8 mouse cellular contexts compared by ENCODE assay signal in genomic region chr3:145575743-145576481, GRCm38 (mm10). TPM values are rescaled to one million over a fixed set of nuclear protein-coding genes. Genes with fewer than 3 reads are reported as not detected.
DNase-seq lines count a peak whose midpoint lies in the region; ATAC-seq and TF ChIP-seq lines count a peak whose summit lies in the region.

TSS of gene Znhit6 (plus strand) at chr3:145576205.

- H3K9ac ChIP-seq in heart, embryonic 12.5 days, result peak within 1 kb of the TSS; percentile 80
- H3K9ac ChIP-seq in kidney, postnatal 0 days (ENCODE audit: low read depth, low read length), result peak within 1 kb of the TSS; percentile 62
- peak within 1 kb of the TSS; percentile 75 for H3K9ac ChIP-seq in liver, embryonic 11.5 days (ENCODE audit: low read depth, low read length)
- peak within 1 kb of the TSS; percentile 56 for H3K9ac ChIP-seq in stomach, embryonic 14.5 days (replicated peaks; ENCODE audit: low read depth, low read length)

- peak within 1 kb of the TSS; percentile 91 for H3K4me2 ChIP-seq in heart, embryonic 12.5 days
- H3K4me2 ChIP-seq in kidney, postnatal 0 days (ENCODE audit: low read length), result peak within 1 kb of the TSS; percentile 85
- H3K4me2 ChIP-seq in liver, embryonic 11.5 days, result peak within 1 kb of the TSS; percentile 88
- peak within 1 kb of the TSS; percentile 84 for H3K4me2 ChIP-seq in stomach, embryonic 14.5 days (replicated peaks; ENCODE audit: low read depth, low read length)

- no peaks in the 10 kb centered on the region for H3K27me3 ChIP-seq in heart, embryonic 12.5 days (replicated peaks)
- H3K27me3 ChIP-seq in kidney, postnatal 0 days (ENCODE audit: insufficient read depth, low read length), result no peaks in the 10 kb centered on the region
- H3K27me3 ChIP-seq in liver, embryonic 11.5 days (replicated peaks; ENCODE audit: control insufficient read depth, insufficient read depth, low read length), result no peaks in the 10 kb centered on the region
- no peaks in the 10 kb centered on the region for H3K27me3 ChIP-seq in stomach, embryonic 14.5 days (ENCODE audit: control insufficient read depth, insufficient read depth, low read length)

- H3K36me3 ChIP-seq in heart, embryonic 12.5 days, result peaks cover 22% of the 10 kb centered on the region
- 0 out of 2 replicates have a peak, but pooled peaks cover 5% of the 10 kb centered on the region for H3K36me3 ChIP-seq in kidney, postnatal 0 days (ENCODE audit: insufficient read depth, low read length)
- peaks cover 18% of the 10 kb centered on the region for H3K36me3 ChIP-seq in liver, embryonic 11.5 days (ENCODE audit: control insufficient read depth, insufficient read depth, low read length)
- H3K36me3 ChIP-seq in stomach, embryonic 14.5 days (ENCODE audit: control insufficient read depth, insufficient read depth, low read length), result peaks cover 17% of the 10 kb centered on the region; the same call in 1 of the 2 replicates

- 6% methylated on average over 37 of the region's 37 CpGs for WGBS in heart, embryonic 12.5 days
- WGBS in kidney, postnatal 0 days, result 6% methylated on average over 37 of the region's 37 CpGs
- 5% methylated on average over 37 of the region's 37 CpGs for WGBS in liver, embryonic 11.5 days
- 6% methylated on average over 37 of the region's 37 CpGs for WGBS in stomach, embryonic 14.5 days

- peak within 1 kb of the TSS; percentile 10 for H3K27ac ChIP-seq in heart, embryonic 12.5 days (ENCODE audit: poor library complexity, severe bottlenecking)
- peak within 1 kb of the TSS; percentile 64 for H3K27ac ChIP-seq in kidney, postnatal 0 days
- no peak within 1 kb of the TSS for H3K27ac ChIP-seq in liver, embryonic 11.5 days (ENCODE audit: low read depth, low read length)
- 0 out of 2 replicates have a peak within 1 kb of the TSS, but pooled peaks have one; percentile 30 for H3K27ac ChIP-seq in stomach, embryonic 14.5 days (ENCODE audit: low read length)

- peaks cover 12% of the 10 kb centered on the region for H3K4me1 ChIP-seq in heart, embryonic 12.5 days (replicated peaks)
- H3K4me1 ChIP-seq in kidney, postnatal 0 days (replicated peaks; ENCODE audit: insufficient read depth, low read length), result peaks cover 8% of the 10 kb centered on the region
- H3K4me1 ChIP-seq in liver, embryonic 11.5 days (replicated peaks; ENCODE audit: control insufficient read depth, insufficient read depth, low read length), result peaks cover 10% of the 10 kb centered on the region
- H3K4me1 ChIP-seq in stomach, embryonic 14.5 days (ENCODE audit: control insufficient read depth, insufficient read depth, low read length), result peaks cover 11% of the 10 kb centered on the region

- DNase-seq in CD4-positive helper T cell, adult 2 months (ENCODE audit: low read depth, low spot score), result peak; percentile 93
- peak; percentile 87 for DNase-seq in brain, embryonic 18.5 days (ENCODE audit: low read depth, low spot score)
- peak; percentile 96 for DNase-seq in kidney, postnatal 0 days (ENCODE audit: low spot score)
- peak; percentile 87 for DNase-seq in liver, embryonic 11.5 days (ENCODE audit: low spot score)
- DNase-seq in naive thymus-derived CD4-positive, alpha-beta T cell, adult 2 months (ENCODE audit: low read depth), result peak; percentile 91

- H3K9me3 ChIP-seq in heart, embryonic 12.5 days (replicated peaks), result no peaks in the 10 kb centered on the region
- no peaks in the 10 kb centered on the region for H3K9me3 ChIP-seq in kidney, postnatal 0 days (replicated peaks; ENCODE audit: low read length)
- H3K9me3 ChIP-seq in liver, embryonic 11.5 days (ENCODE audit: control insufficient read depth, low read length), result no peaks in the 10 kb centered on the region
- no peaks in the 10 kb centered on the region for H3K9me3 ChIP-seq in stomach, embryonic 14.5 days (ENCODE audit: control insufficient read depth, low read depth, low read length)

- peak within 1 kb of the TSS; percentile 79 for H3K4me3 ChIP-seq in heart, embryonic 12.5 days
- H3K4me3 ChIP-seq in kidney, postnatal 0 days (replicated peaks; ENCODE audit: low read depth, low read length), result peak within 1 kb of the TSS; percentile 78
- peak within 1 kb of the TSS; percentile 84 for H3K4me3 ChIP-seq in liver, embryonic 11.5 days (ENCODE audit: low read depth, low read length)
- H3K4me3 ChIP-seq in stomach, embryonic 14.5 days (ENCODE audit: low read depth, low read length), result peak within 1 kb of the TSS; percentile 82

- TF ChIP-seq CTCF in kidney, postnatal 0 days (IDR thresholded peaks at IDR 0.05; ENCODE audit: low read depth), result peak; percentile 15; the same call in 1 of the 2 replicates

- peak; percentile 83 for ATAC-seq in erythroid progenitor cell, adult 5-6 weeks (replicated peaks; ENCODE audit: low FRiP score, poor library complexity, severe bottlenecking)
- peak; percentile 91 for ATAC-seq in heart, embryonic 12.5 days (ENCODE audit: insufficient number of reproducible peaks, low FRiP score)
- ATAC-seq in kidney, postnatal 0 days (replicated peaks; ENCODE audit: low FRiP score, low read depth), result peak; percentile 87
- peak; percentile 91 for ATAC-seq in liver, embryonic 11.5 days (replicated peaks; ENCODE audit: low FRiP score)
- ATAC-seq in stomach, embryonic 14.5 days (ENCODE audit: insufficient number of reproducible peaks, insufficient read depth, low FRiP score, low read depth), result peak; percentile 81

RNA-seq across cellular contexts. Expression of gene Znhit6, which starts in this region (rescaled TPM):
- 4.7 and 6.7 TPM in 2 replicates for total RNA-seq in erythroid progenitor cell, adult 5-6 weeks (2015; ENCODE audit: low replicate concordance)
- total RNA-seq in erythroid progenitor cell, adult 5-6 weeks (2017; ENCODE audit: low replicate concordance), result 0.23 and 6.5 TPM in 2 replicates
- polyA plus RNA-seq in heart, embryonic 12.5 days (2016; fragmentation: Nextera tagmentation; extraction: Ambion mirVana), result 26.8 and 30.5 TPM in 2 replicates
- polyA plus RNA-seq in kidney, postnatal 0 days (2015; fragmentation: Nextera tagmentation; extraction: Ambion mirVana), result 28.6 and 31.8 TPM in 2 replicates
- 36.0 and 38.5 TPM in 2 replicates for polyA plus RNA-seq in liver, embryonic 11.5 days (2014; fragmentation: Nextera tagmentation; extraction: Ambion mirVana)
- 31.9 and 33.4 TPM in 2 replicates for polyA plus RNA-seq in stomach, embryonic 14.5 days (2014; fragmentation: Nextera tagmentation; extraction: Ambion mirVana)
